Mouse (Mus musculus) liver, embryonic 14.5 days (tissue): ENCODE measurements around the gene Gfpt1.

Experiments
- CTCF ChIP-seq: IDR thresholded peaks from 2 replicates; pipeline ENCODE4 v1.5.1; 2016; ENCODE audit warnings: antibody characterized with exemption, low read depth, control low read depth
- EP300 ChIP-seq: IDR thresholded peaks from 2 replicates; pipeline ENCODE4 v1.6.1; 2016; ENCODE audit warnings: antibody characterized with exemption, low read depth

DNA sequence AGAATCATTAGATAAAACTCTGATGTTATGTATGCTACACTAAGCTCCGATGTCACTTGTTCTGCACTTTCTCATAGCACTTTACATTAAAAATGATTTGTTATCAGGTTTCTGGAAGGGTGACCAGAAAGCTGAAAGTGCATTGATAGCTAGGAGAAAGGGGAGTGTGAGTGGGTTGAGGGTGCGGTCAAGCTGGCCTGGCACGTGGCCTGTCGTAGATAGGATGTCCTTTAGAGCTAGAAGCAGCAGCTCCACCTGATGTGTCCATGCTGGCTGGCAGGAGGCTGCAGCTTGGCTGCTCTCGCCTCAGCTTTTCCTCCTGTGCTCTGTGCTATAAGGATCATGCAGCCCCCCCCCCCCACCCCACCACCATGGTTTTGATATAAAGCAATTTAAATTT lies 49.8 kb downstream of the Gfpt1 start:
- TF ChIP-seq CTCF: no peak
- no peak for TF ChIP-seq EP300
